Mouse (Mus musculus): ENCODE data around the gene Rnf8.
A peak's percentile ranks its signal among the peaks of the same experiment; 100 is the strongest.

DNA sequence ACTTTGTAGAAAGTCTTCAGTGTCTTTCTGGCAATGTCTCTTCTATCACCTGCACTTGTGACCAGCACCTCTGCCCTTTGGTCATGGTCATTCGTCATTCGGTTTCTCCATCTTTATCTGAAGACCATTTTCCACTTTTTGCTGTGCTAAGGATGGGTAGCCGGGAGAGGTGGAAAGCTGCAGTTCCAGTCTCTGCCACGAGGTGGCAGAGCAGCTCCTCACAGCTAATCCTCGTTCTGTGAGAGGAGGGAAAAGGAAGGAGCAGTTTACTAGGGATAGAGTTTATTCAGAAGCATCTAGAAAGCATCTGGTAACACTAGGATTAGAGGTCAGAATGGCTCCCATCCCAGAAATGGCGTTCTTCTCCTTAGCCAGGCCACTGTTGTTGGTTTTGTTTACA lies 11.3 kb upstream of the Rnf8 start:
- TF ChIP-seq CTCF (IDR thresholded peaks at IDR 0.05) (peak; percentile 99; the same call in 1 of the 2 replicates), EP300 (IDR thresholded peaks at IDR 0.05; ENCODE audit: insufficient read depth, low read depth, low read length) (0 out of 2 replicates have a peak, but pooled peaks have one; percentile 35), POLR2A (IDR thresholded peaks at IDR 0.05; ENCODE audit: insufficient read depth, low read depth, low read length) (no peak)
